In the genomic region with DNA sequence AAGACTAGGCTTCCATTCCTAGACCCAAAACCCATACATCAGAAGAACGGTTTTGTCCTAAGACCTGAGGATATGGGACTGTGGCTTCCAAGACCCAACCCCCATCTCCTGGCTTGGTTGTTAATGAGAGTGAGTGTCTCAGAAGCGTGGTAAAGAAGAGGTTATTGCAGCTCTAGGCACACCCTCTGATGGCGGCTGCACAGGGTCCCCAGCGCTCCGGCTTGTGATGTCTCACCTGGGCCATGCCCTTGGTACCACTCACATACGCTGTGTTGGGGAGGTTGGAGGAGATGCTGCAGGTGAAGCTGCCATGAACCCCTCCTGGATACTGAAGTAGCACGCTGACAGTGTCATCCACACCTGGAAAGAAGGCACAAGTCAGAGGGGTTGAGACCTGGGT, we compare ENCODE assay signal across 46 mouse cellular contexts. TPM values are rescaled to one million over a fixed set of nuclear protein-coding genes. Genes with fewer than 3 reads are reported as not detected.
"Had no signal": no experiment of that assay in that cellular context is flagged by ENCODE, and none has a peak within 500 bp of the region (broad histone marks: within the 10 kb centered on the region; RNA-seq: fewer than 3 reads in every experiment).

No protein-coding gene starts in this region.

- H3K9ac ChIP-seq: limb, embryonic 12.5 days; limb, embryonic 13.5 days; limb, embryonic 15.5 days; liver, embryonic 12.5 days; liver, embryonic 13.5 days; liver, embryonic 14.5 days; liver, embryonic 15.5 days; liver, postnatal 0 days; lung, embryonic 14.5 days; lung, embryonic 15.5 days; midbrain, embryonic 12.5 days; midbrain, embryonic 13.5 days; midbrain, embryonic 15.5 days; neural tube, embryonic 12.5 days had no signal

- H3K4me2 ChIP-seq: limb, embryonic 12.5 days; limb, embryonic 13.5 days; limb, embryonic 15.5 days; liver, embryonic 11.5 days; liver, embryonic 12.5 days; liver, embryonic 13.5 days; liver, embryonic 15.5 days; lung, embryonic 14.5 days; lung, embryonic 15.5 days; midbrain, embryonic 11.5 days; midbrain, embryonic 12.5 days; midbrain, embryonic 13.5 days; midbrain, embryonic 15.5 days; neural tube, embryonic 12.5 days had no signal

- DNase-seq: left cerebral cortex, postnatal 4 days; liver; liver, embryonic 13.5 days; liver, postnatal 0 days; lung, adult 18-20 months; lung, adult 2 months; lung, embryonic 14.5 days; lung, postnatal 10 days; lung, postnatal 14 days; lung, postnatal 36 days; lung, postnatal 4 days; midbrain, embryonic 14.5 days had no signal

- H3K27ac ChIP-seq: limb, embryonic 10.5 days; limb, embryonic 12.5 days; limb, embryonic 13.5 days; limb, embryonic 15.5 days; liver, embryonic 12.5 days; liver, embryonic 14.5 days; liver, embryonic 15.5 days; lung, embryonic 15.5 days; macrophage; midbrain, embryonic 10.5 days; midbrain, embryonic 12.5 days; midbrain, embryonic 13.5 days; midbrain, embryonic 15.5 days; neural tube, embryonic 12.5 days had no signal

- ATAC-seq: liver, embryonic 12.5 days; liver, postnatal 0 days; lung, postnatal 0 days; midbrain, embryonic 13.5 days; midbrain, embryonic 15.5 days; midbrain, embryonic 16.5 days had no signal

- H3K4me1 ChIP-seq: limb, embryonic 12.5 days; limb, embryonic 15.5 days; lung, embryonic 15.5 days; midbrain, embryonic 10.5 days; midbrain, embryonic 12.5 days; midbrain, embryonic 13.5 days; midbrain, embryonic 15.5 days; neural tube, embryonic 12.5 days had no signal

- H3K36me3 ChIP-seq: limb, embryonic 12.5 days; limb, embryonic 13.5 days; limb, embryonic 15.5 days; lung, embryonic 15.5 days; midbrain, embryonic 12.5 days; midbrain, embryonic 13.5 days; midbrain, embryonic 15.5 days; neural tube, embryonic 12.5 days had no signal

- H3K4me3 ChIP-seq: limb, embryonic 10.5 days; limb, embryonic 12.5 days; limb, embryonic 13.5 days; limb, embryonic 15.5 days; liver, embryonic 12.5 days; liver, embryonic 13.5 days; liver, embryonic 15.5 days; lung, embryonic 15.5 days; megakaryocyte, embryonic 14.5 days; midbrain, embryonic 10.5 days; midbrain, embryonic 12.5 days; midbrain, embryonic 13.5 days; midbrain, embryonic 15.5 days; myocyte; neural tube, embryonic 12.5 days had no signal

- H3K9me3 ChIP-seq: limb, embryonic 10.5 days; limb, embryonic 12.5 days; limb, embryonic 13.5 days; limb, embryonic 15.5 days; liver, embryonic 12.5 days; liver, embryonic 13.5 days; liver, embryonic 15.5 days; lung, embryonic 15.5 days; midbrain, embryonic 10.5 days; midbrain, embryonic 12.5 days; midbrain, embryonic 13.5 days; midbrain, embryonic 15.5 days; neural tube, embryonic 12.5 days had no signal

- H3K27me3 ChIP-seq: limb, embryonic 12.5 days; limb, embryonic 13.5 days; limb, embryonic 15.5 days; liver, embryonic 12.5 days; liver, embryonic 13.5 days; liver, embryonic 15.5 days; lung, embryonic 15.5 days; megakaryocyte, embryonic 14.5 days; midbrain, embryonic 12.5 days; midbrain, embryonic 13.5 days; midbrain, embryonic 15.5 days; neural tube, embryonic 12.5 days had no signal

RNA-seq across cellular contexts. Expression of a gene that starts 2.9 kb away (rescaled TPM):
- total RNA-seq: left cerebral cortex, postnatal 10 days; left cerebral cortex, postnatal 14 days; left cerebral cortex, postnatal 25 days; left cerebral cortex, postnatal 36 days; megakaryocyte, adult 5-6 weeks; midbrain, postnatal 0 days had no signal
- polyA plus RNA-seq: macrophage had no signal

RNA-seq across cellular contexts. Expression of a gene that starts 7.8 kb away (rescaled TPM):
- total RNA-seq: left cerebral cortex, postnatal 10 days; left cerebral cortex, postnatal 4 days; megakaryocyte progenitor cell, adult 5-6 weeks; megakaryocyte, adult 5-6 weeks; megakaryocyte-erythroid progenitor cell, adult 5-6 weeks; monocyte, adult 5-6 weeks had no signal
- polyA plus RNA-seq: limb, embryonic 10.5 days; limb, embryonic 11.5 days; limb, embryonic 12.5 days; limb, embryonic 13.5 days; limb, embryonic 14.5 days; limb, embryonic 15.5 days; liver, embryonic 11.5 days; liver, embryonic 12.5 days; liver, embryonic 13.5 days; liver, embryonic 14.5 days; liver, embryonic 15.5 days; liver, embryonic 16.5 days; lung, adult 2 months; lung, embryonic 14.5 days; lung, embryonic 15.5 days; lung, embryonic 16.5 days; lung, postnatal 0 days; macrophage; midbrain, embryonic 10.5 days; midbrain, embryonic 11.5 days; midbrain, embryonic 12.5 days; midbrain, embryonic 13.5 days; midbrain, embryonic 14.5 days; midbrain, embryonic 15.5 days; midbrain, embryonic 16.5 days; midbrain, postnatal 0 days; myocyte; neural tube, embryonic 11.5 days; neural tube, embryonic 12.5 days had no signal
